Mouse (Mus musculus) adrenal gland, postnatal 36 days (tissue): Measurements from ENCODE around the gene Cmtm4. TPM values are rescaled to one million over a fixed set of nuclear protein-coding genes. Genes with fewer than 3 reads are reported as not detected.
A peak's percentile ranks its signal among the peaks of the same experiment; 100 is the strongest.
"Not testable (repeated sequence)": the region's sequence is repeated elsewhere in the genome, so short reads cannot be mapped to it uniquely, and the experiment has no call there.

Experiments
- DNase-seq, 2 experiments: peaks; one replicate each; pipeline ENCODE4 v3.0.0; 2021; ENCODE audit warnings: mixed read lengths in 1 of 2
- total RNA-seq, 2 experiments: library from RNA; stranded (reverse); gene quantifications; 2 replicates each; pipeline ENCODE4 v1.2.3; 2021

The Cmtm4 gene
- total RNA-seq, 2 experiments from 2014 or later, result 47.7 to 60.9 TPM

DNA sequence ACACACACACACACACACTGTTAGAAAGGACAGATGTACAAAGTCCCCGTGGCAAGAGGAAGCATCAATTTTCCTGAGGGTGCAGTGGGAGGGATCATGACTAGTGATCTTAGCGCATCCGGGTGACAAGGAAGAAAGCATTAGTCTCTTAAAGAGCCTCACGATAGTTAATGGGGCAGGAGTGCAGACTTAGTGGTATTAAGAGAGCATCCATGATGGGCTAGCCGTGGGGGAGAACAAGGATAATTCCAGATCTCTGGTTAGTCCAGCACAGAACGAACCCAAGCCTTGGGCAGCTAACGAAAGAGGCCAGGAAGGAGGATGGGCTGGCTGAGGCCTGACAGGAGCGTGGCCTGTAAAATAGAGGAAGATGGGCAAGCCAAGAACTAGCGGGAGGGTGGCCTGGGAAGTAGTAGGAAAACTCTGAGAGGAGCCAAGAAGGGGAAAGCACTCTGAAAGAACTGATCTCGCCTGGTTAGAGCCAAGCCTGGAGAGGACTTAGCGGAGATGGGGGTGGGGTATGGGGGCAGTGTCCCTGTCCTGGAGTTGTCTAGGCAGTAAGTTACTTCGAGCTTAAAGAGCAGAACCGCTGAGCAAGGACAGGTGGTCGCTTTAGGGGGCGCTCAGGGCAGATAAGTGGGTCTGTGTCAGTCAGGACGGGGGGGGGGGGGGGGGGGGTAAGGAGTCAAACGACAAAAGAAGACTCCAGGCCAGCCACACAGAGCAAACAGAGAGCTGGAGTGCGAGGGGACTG lies 56.2 kb downstream of the Cmtm4 start, which contains the start of gene Cmtm3:
Gene Cmtm3, plus strand, starts transcription at position 182 of the 754 bp plus-strand sequence.
- peak; percentile 31 to 54 for DNase-seq

DNA sequence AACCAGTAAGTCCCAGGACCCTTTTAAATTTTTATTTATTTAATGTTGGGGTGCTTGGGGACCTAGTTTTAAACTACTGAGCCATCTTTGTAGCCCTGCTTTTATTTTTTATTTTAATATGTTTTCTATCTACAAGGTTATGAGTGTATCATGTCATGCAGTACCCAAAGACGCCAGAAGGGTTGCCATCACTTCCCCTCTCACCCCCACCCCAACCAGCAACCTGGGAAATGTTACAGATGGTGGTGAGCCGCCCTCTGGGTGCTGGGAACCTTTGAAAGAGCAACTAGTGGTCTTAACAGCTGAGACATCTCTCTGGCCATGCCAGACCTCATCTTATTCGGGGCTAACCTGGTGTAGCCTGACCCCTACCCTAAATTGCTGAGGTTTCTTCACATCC lies 57.7 kb downstream of the Cmtm4 start:
- DNase-seq, result no peak

DNA sequence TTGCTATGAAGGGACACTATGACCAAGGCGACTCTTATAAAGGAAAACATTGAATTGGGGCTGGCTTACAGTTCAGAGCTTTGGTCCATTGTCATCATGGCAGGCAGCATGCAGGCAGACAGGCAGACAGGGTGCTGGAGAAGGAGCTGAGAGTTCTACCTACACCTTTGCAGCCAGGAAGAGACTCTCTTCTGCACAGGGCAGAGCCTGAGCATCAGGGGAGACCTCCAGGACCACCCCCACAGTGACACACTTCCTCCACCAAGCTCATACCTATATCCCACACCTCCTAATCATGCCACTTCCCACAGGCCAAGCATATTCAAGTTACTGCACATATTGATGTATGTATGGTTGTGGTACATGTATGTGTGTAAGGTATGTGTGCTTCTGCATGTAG lies 58.8 kb downstream of the Cmtm4 start:
- DNase-seq, result no peak

DNA sequence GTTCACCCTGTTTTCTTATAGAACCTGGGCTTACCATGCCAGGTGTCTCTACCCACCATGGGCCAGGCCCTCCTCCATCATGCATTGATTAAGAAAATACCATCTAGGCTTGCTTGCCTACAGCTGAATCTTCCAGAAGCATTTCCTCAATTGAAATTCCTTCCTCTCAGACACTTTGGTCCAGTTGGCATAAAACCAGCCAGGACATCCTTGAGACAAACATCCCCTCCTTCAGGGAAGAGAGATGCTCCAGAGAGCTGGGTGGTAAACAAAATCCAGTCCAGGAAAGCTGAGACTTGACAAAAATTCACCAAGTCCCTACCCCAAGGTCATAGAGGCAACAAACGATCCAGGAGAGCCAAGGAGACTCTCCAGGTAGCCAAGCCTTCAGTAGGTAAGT lies 61.4 kb downstream of the Cmtm4 start:
- DNase-seq, result no peak

DNA sequence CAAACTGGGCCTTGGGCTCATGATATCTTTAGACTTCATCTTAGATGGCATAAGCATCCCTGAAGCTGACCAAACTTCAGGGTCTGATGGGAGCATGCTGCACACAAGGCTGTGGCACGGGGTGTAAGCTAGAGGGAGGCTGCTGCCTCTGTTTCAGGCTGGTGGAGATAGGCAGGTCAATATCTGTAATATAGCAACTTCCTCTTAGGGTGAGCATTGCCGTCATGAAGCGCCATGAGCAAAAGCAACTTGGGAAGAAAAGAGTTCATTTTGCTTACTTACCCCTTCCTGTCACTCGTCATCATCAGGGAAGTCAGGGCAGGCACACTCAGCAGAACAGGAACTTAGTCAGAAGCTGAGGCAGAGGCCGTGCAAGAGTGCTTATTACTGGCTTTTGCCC lies 61.8 kb downstream of the Cmtm4 start:
- DNase-seq, result no peak

DNA sequence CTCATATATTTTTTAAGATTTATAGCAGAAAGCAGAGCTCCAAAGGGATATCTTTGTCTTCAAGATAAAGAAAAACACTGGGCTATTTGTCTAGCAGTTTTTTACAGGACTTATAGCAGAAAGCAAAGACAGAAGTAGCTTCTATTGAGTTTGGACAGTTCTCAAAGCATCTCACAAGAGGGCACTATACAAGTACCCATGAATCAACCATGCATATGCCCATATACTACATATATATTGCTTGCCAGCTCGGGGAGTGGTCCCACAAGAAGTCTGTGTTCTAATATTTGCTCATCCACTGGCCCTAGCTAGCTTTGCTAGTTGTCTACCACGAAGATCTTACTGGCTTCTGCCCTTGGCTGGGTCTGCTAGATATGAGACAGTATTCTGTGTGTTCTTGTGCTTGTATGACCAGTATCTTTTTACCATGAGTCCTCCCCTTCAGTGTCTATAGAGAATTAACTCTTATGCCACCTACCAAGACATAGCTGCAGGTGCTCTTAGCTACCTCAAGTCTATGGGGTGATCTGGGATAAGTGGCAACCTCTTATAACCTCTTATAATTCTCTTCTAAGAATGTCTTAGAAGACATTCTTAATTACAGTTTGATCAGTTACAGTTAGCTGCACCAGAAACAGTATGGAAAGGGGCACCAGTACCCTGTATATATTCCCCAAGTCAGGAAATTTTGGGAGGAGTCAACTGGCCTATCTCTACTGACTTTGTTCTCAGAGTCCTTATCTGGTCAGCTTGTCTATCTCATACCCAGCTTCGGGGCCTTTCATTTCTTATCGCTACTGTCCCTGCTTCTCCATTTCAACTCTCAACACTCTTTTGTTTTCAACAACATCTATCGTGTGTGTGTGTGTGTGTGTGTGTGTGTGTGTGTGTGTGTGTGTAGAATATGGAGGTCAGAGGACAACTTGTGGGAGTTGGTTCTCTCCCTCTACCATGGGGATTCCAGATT lies 62.7 kb downstream of the Cmtm4 start:
- DNase-seq, result no peak

DNA sequence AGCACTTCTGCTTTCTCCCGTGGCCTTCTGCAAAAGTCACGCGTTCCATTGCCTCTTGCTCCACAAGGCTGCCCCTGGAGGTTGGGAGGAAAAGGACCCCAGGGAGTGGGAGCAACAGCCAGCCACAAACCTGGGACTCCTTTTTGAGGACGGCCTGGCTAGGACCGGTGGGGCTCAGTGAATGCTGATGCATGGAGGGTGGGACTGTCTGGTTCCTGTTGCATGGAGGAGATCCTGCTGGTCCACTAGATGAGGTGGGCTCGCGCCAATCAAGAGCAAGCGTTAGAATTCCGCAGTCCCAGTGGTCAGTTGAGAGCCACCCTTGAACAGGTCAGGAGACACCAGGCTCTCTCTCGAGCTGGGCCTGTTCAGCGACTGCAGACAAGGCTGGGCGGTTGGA lies 73.7 kb downstream of the Cmtm4 start, which contains the start of gene Cmtm2b:
Gene Cmtm2b, plus strand, starts transcription at position 301 of the 400 bp plus-strand sequence.
- DNase-seq, result not testable (repeated sequence)

DNA sequence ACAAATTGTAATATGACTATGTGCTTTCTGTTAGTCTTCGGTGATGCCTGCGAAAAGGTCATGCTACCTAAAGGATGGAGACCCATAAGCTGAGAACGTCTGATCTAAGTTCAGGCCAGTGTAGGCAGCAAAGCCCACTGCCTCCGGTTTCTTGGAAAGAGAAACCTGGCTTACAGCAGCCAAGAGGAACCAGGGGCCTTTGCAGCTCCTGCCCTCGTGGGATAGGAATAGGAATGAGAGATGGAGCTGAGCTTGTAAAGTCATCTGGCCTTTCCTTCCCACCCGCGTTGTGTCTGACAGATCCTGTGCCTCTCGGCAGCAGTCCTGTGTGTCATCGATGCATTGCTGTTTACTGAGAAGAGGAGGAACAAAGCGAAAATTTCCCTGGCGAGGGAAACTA lies 74.3 kb downstream of the Cmtm4 start, which contains the start of gene Gm11020:
Gene Gm11020, plus strand, starts transcription at position 301 of the 400 bp plus-strand sequence.
- DNase-seq, result not testable (repeated sequence)

DNA sequence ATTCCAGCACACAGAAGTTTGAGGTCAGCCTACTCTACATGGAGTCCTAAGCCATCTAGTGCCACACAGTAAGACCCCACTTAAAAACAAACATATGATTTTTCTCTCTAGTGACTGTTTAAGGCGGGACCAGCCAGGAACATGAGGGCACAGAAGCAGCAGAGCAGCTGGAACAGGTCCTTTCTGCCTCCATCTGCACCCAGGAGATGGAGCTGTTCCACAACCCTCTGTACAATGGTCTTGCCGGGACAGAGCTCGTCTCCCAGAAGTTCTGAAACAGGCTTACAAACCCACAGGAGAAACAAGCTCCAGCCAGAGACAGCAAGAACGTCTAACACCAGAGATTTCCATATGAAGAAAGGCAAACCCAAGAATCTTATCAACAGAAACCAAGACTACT lies 82.3 kb downstream of the Cmtm4 start:
- DNase-seq, result peak in 1 of 2 experiments; percentile 31

DNA sequence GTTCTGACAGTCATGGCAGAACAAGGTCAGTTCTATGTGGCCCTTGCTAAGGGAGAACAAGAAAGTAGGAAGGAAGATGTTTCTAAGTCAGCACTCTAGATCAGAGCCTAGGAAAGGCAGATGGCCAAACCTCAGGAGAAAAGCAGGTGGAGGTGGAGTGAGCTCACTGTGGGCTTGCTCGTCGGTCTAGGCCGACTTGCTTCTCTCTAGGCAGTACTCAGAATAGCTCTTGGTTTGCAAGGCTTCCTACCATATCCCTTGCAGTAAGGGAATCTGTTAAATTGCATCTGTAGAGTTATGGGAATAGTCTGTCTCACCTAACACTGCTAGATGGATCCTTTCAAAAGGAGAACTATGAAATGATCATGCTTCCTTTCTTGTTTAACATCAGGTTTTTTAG lies 83.6 kb downstream of the Cmtm4 start:
- not testable (repeated sequence) for DNase-seq

DNA sequence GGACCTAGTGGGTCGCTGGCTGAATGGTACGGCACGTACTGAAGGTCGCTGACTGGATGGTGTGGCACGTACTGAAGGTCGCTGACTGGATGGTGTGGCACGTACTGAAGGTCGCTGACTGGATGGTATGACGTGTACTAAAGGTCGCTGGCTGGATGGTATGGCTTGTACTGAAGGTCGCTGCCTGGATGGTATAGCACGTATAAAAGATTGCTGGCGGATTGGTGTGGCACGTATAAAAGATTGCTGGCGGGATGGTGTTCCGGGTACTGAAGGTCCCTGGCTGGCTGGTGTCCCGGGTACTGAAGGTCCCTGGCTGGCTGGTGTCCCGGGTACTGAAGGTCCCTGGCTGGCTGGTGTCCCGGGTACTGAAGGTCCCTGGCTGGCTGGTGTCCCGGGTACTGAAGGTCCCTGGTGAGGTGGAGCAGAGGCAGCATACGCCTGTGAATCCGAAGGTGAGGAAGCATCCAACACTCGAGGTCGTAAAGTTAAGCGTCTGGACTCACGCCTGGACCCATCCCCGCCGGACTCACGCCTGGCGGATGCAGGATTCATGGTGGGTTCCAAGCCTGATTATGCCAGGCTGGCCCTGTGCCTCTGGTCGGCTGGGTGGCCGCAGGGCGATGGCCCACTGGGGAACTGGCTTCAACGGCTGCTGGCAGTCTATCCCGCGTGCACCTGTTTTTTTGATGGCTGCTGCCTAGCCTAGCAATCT lies 86.0 kb downstream of the Cmtm4 start, which contains the start of the genes Gm45711 and Cmtm1:
Gene Gm45711, minus strand, starts transcription at position 641 of the 715 bp plus-strand sequence.
Gene Cmtm1, minus strand, starts transcription at position 705 of the 715 bp plus-strand sequence.
- DNase-seq, result peak; percentile 78 to 85

DNA sequence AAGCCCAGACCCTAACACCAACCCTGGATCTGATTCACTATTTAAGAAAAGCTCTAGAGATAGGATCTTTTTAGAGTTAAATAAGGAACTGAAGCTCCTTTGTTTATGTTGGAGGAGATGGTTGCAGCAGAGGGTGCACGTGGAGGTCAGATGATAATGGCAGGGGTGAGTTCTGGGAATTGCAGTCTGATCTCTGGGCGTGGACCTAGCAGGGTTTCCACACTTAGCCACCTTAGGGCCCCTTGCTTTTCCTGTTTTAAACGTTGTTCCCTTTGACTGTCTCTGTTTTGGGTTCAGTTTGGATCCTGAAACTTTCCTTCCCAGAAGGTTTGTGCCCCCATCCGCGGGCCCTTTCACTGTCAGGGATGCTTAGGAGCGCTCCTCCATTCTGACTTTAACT lies 87.3 kb downstream of the Cmtm4 start:
- not testable (repeated sequence) for DNase-seq

DNA sequence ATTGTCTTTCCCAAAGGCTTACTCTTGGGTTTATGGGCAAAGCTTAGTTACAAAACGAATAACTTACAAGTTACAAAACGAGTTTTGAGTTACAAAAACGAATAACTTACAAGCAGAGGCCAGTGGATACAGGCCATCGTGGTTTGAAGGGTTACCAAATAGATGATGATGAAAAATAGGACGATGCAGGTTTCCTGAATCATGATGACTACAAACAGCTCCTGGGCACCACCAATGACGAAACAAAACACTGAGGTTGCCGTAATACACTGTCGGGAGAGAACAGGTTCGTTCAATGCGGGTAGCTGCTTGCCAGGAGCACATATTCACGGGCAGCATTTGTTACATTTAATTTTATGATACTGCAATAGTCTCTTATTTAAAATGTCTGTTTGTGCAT lies 90.6 kb downstream of the Cmtm4 start:
- DNase-seq, result no peak

DNA sequence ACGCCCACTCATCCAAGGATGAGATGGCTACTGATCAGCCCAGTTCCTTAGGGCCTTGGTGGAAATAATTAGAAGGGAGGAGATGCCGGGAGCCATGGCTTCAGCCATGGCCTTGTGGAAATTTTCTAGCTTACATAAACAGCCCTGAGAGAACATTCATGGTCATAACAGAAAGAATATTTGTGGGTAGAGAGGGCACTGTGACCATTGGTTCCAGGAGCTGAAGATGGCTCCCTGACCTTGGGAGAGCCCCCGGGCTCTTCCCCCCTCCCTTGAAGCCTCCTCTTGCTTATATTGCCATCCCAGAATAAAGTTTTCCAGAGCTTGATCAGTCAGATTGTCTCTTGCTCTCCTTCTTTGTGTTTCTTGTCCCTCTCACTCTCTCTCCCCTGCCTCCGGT lies 93.1 kb downstream of the Cmtm4 start:
- DNase-seq, result peak in 1 of 2 experiments; percentile 22

DNA sequence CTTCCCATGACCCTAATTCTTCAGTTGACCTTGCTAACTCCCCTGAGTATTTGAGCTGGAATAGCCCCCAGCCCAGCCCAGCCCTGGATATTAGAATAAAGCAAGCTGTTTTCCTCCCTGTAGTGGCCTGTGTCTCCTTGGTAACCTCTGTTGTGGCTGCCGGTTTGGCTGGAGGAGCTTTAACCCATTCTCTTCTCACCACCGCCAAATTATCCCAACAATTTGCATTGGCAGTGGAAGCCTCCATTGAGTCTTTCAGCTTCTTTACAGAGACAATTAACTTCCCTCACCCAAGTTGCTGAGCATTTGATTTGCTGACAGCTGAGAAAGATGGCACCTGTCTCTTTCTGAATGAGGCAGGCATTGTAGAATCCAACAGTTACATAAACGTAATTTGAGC lies 94.0 kb downstream of the Cmtm4 start:
- DNase-seq, result not testable (repeated sequence)

Other genes starting within 250 kb of the Cmtm4 start
- 10 to 100 TPM in 1 of 2 experiments, 1 to 10 TPM in 1; 5.3 to 20.8 TPM for gene Bean1, start 225.4 kb downstream of the Cmtm4 start, total RNA-seq
- gene Tk2, start 147.2 kb downstream of the Cmtm4 start, total RNA-seq, result 10 to 100 TPM; 79.2 to 80.0 TPM
- 100 to 1,000 TPM in 1 of 2 experiments, 10 to 100 TPM in 1; 86.6 to 187 TPM for gene Cklf, start 144.9 kb downstream of the Cmtm4 start, total RNA-seq
- gene Cmtm2a, start 102.6 kb downstream of the Cmtm4 start, total RNA-seq, result under 1 TPM; 0.89 to 0.92 TPM
- gene Gm45711, start 85.7 kb downstream of the Cmtm4 start, total RNA-seq, result not detected
- not detected for gene Cmtm1, start 85.7 kb downstream of the Cmtm4 start, total RNA-seq
- not detected for gene Gm11020, start 74.2 kb downstream of the Cmtm4 start, total RNA-seq
- under 1 TPM in 1 of 2 experiments, not detected in 1; 0.46 TPM for gene Cmtm2b, start 73.6 kb downstream of the Cmtm4 start, total RNA-seq
- gene Cmtm3, start 56.4 kb downstream of the Cmtm4 start, total RNA-seq, result 100 to 1,000 TPM in 1 of 2 experiments, 10 to 100 TPM in 1; 65.8 to 153 TPM
- 100 to 1,000 TPM; 122 to 135 TPM for gene Dync1li2, start 47.2 kb upstream of the Cmtm4 start, total RNA-seq
- not detected for gene Terb1, start 114.1 kb upstream of the Cmtm4 start, total RNA-seq
- gene Nae1, start 138.8 kb upstream of the Cmtm4 start, total RNA-seq, result 10 to 100 TPM; 36.4 to 38.4 TPM
- gene Car7, start 138.9 kb upstream of the Cmtm4 start, total RNA-seq, result 1 to 10 TPM; 1.5 to 4.1 TPM
- 10 to 100 TPM; 30.4 to 33.0 TPM for gene Pdp2, start 195.6 kb upstream of the Cmtm4 start, total RNA-seq
- not detected for gene Cdh16, start 228.6 kb upstream of the Cmtm4 start, total RNA-seq
- gene Rrad, start 235.5 kb upstream of the Cmtm4 start, total RNA-seq, result 10 to 100 TPM in 1 of 2 experiments, 1 to 10 TPM in 1; 3.4 to 14.0 TPM
- 10 to 100 TPM; 46.1 to 51.1 TPM for gene Ciao2b, start 246.2 kb upstream of the Cmtm4 start, total RNA-seq